Mouse (Mus musculus) cerebellum, adult 9-11 months (tissue): ENCODE results near the gene Sowahc.

Experiments
- DNase-seq: peaks from one replicate; pipeline ENCODE4 v3.0.0; 2022

Gene Sowahc

GRCm38 (mm10) chr10:59256533-59256932 is 34.8 kb downstream of the Sowahc start:
- no peak for DNase-seq

DNA sequence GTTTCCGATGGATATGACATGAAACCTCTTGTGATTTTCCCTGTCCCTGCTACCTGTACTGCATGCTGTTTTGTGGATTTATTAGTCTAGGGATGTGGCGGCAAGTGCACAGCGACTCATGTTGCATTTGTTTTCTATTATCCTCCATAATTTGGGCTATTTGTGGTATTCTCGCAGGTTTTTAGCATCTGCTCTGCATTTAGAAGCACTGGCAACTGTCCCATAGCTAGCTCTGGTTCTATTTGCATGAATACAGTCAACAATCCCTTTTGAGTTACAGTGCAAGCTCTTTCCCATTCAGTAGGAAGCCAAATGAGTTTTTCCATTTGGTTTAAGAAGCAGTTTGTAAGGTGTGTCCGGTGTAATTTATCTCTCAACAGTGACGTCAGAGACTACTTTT is 37.8 kb downstream of the Sowahc start:
- DNase-seq = no peak

- DNase-seq = no peak
Measured at GRCm38 (mm10) chr10:59261603-59262002, 39.9 kb downstream of the Sowahc start.

DNA sequence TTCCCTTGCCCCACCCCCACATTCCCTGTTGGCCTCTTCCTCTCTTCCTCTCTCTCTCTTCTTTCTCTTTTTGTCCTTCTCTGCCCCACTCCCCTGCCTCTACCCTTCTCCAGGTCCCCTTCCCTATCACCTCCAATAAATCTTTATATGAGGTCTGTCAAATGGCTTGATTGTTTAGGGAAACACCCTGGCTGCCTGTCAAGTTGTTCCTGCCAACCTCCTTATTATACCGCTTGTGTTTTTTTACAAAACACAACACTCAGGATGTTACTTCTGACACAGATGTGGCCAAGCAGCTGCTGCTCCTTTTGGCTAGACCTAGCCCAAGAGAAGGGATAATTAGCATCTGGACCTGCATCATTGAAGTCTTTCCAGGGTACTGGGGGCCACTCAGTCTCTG is 40.3 kb downstream of the Sowahc start:
- DNase-seq = no peak

DNA sequence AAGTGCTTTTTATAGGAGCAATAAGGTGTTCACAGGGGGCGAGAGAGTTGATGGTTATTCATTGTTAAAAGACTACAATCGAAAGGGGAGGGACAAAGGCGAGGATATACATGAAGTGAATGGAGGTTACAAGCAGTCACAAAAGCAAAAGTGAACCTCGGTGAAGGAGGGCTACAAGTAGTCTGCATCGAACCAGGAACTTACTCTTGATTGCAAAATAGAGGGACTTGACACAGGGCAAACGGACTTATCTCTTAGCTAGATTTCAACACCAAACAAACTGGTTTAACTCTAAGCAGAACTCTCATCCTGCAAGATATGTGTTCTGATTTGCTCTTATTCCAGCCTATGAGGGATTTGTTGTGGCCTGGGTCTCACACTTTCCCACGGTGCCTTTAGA is 41.2 kb downstream of the Sowahc start:
- DNase-seq = no peak

DNA sequence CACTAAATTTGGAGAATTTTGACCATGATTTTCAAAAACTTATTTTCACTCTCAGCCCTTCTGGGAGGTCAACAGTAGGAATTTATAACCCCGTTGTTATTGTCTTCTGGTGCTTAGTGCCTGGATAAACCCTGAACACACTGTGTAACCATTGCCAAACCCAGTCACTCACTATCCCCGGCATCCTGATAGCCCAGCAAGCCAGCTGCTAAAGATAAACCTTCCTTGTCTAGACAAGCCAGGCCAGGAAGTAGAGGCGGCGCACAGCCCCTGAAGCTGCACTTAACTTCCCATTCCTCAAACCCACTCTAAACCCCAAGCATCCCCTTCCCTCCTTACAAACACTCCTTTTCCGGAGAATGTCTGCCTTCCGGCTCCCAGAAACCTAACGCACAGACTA is 43.3 kb downstream of the Sowahc start:
- DNase-seq = no peak

- no peak for DNase-seq
Measured at GRCm38 (mm10) chr10:59265674-59266073, 43.9 kb downstream of the Sowahc start.

DNA sequence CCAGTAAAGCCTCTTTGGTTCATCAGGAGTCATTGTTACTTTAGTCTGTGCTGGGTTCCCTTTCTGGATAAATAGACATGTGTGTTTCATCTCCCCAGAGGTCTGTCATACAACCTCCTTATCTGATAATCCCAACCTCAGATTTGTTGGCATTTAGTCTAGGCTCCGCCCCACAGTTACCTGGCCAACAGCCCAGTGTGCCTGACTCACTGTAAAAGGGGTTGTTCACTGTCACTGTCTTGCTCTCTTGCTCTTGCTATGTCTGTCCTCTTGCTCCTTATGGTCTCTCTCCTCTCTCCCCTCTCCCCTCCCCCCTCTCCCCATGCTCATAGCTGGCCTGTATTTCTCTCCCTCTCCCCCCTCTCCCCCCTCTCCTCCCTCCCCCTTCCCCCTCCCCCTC is 44.3 kb downstream of the Sowahc start:
- DNase-seq = no peak

DNA sequence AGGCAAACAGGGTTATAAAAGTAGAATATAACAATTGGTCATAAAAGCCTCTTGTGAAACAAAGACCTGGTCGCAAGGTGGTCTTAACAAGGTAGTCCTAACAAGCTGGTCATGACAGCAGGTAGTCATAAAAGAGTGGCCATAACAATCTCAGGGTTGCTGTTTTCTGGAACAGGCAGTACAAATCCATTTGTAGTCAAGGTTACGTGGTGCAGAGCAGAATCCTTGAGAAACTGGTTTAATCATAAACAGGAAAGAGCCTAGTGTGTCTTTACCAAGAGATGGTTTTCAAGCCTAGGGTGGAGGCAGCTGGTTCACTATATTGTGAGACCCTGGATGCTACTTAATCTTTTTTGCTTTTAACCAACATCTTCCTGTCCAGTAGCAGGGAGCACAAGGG is 45.5 kb downstream of the Sowahc start:
- no peak for DNase-seq

DNA sequence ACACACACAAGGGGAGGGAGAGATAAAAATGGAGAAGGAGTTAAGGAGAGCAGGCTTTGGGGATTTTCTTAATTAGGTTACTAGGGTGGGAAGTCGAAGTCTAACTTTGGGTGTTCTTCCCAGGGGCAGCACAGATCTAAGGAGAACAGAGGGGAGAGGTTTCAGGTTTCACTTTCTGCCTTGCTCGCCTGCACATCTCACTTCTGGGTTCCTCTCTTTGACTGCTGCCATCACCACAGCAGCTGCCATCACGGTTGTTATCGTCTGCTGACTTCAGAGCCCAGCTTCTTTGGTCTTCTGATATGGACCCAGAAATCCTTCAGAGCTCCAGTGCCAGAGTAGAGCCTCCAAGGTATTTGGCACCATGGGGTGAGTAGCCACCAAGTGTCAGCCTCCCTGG is 46.4 kb downstream of the Sowahc start:
- no peak for DNase-seq

GRCm38 (mm10) chr10:59268754-59269153 is 47.0 kb downstream of the Sowahc start:
- DNase-seq = no peak

DNA sequence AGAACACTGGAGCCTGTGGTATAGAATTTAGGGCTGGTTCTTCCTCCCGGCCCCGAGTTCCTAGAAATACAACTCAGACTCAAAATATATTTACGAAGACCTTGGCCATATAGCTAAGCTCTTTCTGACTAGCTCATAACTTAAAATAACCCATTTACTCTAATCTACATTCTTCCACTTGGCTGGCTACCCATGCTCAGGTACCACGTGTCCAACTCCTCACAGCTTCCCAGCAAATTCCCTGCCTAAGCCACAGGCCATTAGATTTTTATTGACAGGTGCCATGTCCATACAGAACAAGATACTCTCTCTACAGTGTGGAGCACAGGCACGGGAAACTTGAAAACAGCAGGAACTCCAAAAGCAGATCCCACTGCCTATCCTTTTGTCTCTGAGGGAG is 54.0 kb downstream of the Sowahc start:
- no peak for DNase-seq
